Mouse (Mus musculus): ENCODE measurements around the gene Pecr.

Gene Pecr

DNA sequence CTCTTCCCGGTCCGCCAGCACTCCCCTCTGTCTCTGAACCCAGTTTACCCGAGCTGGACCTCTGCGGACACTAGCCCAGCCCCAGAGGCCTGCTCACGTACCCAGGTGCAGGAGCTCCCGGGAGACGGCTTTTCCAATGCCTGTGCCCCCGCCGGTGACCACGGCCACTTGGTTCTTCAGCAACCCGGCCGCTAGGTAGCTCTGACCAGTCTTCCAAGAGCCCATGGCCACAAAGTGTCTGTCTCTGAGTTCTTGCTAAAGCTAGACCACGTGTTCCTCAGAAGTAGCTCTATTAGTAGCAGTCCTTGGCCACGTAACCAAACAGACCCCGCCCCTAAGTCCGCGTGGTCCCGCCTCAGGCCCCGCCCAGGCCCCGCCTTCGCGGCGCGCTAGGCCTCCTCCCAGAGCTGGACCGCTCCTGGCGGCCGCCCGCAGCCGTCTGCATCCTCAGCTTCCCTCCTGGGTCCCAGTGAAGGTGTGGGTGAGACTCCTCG, at the start of gene Pecr, which contains the start of gene Tmem169:
Gene Pecr (minus strand): TSS at position 323 of the 494 bp plus-strand sequence.
Gene Tmem169 (plus strand): TSS at position 378 of the 494 bp plus-strand sequence.
- DNase-seq (ENCODE audit: low read depth), result peak; percentile 86

DNA sequence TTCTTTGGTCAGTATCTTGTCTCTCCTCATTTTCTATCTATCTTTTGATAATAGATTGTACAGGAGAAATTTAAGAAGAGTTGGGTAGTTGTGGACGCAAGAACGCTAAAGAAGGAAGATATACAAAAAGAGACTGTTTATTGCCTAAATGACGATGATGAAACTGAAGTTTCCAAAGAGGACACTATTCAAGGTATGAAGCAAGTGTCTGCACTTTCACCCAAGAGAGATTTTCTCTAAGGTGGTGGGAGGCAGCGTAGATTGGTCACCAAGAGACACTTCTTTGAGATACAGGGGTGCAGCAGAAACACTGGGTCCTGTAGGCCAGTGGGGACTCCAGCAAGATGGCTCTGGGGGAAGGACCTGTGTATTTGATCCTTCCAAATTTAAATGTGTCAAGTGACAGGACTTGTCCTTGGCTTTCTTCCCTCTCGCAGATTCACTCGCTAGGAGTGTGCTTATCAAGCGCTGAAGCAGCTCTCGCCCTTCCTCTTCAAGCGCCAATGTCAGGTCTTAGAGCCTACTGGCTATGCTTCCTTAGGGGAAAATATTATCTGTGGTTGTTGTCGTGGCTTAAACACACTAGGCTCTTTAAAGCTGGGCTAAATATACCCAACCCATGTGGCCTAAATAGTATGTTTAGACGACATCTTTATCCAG, 42.2 kb upstream of the Pecr start:
- no peak for DNase-seq (ENCODE audit: low read depth)

DNA sequence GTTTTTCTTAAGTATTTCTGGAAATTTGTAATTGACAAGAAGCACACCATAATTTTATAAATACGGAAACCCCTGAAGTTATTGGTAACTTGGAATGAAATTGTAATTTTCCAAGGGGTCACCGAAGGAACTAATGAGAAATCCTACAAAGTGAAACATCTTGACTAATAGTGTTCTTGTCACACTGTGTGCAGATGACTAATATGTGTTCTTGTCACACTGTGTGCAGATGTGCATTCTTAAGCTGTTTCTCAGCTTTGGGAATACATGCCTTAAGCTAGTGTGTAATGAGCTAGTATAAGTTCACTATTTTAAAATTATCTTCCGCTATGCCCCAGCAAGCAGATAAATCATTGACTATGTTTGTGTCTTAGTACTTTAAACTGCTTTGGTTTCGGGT, 39.1 kb upstream of the Pecr start:
- DNase-seq (ENCODE audit: low read depth), result no peak

DNA sequence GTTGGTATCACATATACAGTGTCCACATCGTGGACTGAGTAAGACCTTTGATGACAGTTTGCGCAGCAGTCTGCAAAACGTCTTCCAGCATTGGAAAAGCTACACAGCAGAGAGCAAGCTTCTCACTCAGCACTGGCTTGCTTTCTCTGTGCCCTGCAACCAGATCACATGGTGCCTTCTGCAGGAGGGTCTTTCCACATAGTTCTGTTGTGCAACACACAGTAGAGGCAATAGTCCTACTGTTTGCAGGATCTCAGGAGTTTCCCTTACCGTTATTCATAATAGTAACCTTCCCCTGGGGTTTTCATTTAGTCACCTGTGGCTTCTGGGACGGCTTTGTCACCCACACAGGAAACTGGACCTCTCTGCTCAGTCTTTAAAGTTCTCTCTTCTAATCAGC, 36.6 kb upstream of the Pecr start:
- no peak for DNase-seq (ENCODE audit: low read depth)

DNA sequence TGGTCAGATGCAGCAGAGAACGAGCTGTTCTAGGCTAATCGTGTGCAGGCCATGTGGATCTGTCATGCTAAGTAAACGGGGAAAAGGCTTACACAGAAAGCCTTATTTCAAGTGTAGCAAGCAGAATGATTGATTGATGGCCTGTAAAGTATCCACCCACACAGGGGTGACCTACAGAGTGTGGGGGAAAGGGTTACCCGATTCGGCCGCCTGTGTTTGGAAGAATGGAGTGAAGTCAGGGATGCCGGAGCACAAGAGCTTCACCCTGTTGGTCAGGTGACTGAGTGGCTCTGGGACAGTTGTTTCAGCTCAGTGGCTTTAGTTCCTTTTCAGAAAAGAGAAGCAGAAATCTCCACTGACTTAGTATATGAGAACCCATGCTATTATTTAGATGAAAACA, 32.8 kb upstream of the Pecr start:
- no peak for DNase-seq (ENCODE audit: low read depth)

DNA sequence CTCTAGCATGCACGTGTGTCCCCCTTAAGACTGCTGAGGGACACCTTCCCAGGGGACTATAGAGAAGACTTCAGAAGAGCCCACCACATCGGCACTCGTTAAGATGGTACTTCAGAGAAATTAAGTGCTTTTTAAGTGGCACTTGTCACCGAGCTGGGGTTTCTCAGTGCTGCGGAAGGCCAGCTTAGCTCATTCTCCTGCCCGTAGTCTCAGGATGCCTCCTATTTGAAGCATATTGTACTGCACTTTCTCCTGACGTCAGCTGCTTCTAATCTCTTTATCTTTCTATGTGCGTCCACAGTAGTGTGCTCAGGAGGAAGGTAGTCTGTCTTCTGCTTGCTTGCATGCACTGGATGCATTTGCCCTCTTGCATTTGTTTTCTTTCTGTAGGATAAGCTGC, 32.3 kb upstream of the Pecr start:
- DNase-seq (ENCODE audit: low read depth), result no peak

DNA sequence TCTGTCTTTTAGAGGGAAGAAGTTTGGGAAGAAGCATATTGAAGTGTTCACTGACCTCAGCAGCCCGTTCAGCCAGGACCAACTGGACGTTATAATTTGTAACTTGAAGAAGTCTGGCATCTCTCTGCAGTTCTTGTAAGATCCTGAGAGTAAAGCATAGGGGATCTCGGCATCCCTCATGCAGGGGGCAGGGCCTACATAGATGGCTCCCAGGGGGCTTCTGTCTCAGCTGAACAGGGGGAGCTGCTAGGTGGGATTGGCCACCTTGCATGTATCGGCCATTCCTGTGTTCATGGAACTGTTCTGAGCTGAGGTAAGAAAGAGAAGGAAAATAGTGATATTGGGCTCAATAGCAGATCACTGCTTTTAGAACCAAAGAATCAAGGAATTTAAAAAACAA, 31.3 kb upstream of the Pecr start:
- DNase-seq (ENCODE audit: low read depth), result no peak

DNA sequence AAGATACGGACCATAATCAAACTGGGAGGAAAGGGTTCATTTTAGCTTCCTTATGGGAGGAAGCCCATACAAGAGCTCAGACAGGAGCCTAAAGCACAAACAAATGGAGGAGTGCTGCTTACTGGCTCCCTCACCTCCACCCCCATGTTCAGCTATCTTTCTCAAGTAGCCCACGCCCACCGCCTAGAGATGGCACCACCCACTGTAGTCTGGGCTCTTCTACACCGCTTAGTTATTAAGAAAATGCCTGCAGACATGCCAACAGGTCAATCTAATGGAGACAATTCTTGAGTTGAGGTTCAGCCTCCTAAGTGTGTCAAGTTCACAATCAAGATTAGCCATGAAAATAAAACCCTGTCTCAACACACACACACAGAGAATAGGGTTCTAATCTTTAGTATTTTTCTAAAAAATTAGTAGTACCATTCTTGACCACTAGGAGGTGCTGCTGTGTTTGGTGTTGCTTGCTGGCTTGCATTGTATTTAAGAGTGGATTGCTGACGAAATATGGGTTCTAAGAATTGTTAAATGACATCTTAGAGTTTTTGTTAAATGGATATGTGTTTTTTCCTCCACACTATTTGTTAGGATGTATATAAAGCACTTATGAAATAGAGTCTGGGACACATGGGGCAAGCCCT, 29.4 kb upstream of the Pecr start:
- peak; percentile 71 for DNase-seq (ENCODE audit: low read depth)

DNA sequence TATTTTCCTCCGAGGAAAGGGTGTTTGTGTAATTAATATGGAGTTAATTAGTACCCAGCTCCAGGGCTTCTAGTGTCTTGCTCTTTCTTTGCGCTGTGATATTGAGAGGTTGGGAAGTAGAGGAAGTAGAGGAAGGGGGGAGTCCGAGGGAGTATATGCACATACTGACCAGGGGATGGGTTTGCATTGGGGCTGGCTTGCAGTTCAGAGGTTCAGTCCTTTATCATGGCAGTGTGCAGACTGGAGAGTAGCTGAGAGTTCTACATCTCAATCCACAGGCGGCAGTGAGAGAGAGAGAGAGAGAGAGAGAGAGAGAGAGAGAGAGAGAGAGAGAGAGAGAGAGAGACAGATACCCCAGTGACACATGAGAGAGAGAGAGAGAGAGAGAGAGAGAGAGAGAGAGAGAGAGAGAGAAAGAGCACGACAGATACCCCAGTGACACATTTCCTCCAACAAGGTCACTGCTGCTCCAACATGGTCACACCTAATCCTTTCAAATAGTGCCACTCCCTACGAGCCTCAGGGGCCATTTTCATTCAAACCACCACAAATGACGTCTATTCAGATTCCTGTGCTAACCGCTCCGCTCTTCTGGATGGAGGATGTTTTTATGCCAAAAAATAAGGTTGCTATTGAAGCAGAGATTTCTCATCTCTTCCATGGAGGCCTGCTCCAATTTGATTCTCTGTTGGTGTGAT, 28.7 kb upstream of the Pecr start:
- DNase-seq (ENCODE audit: low read depth), result no peak

DNA sequence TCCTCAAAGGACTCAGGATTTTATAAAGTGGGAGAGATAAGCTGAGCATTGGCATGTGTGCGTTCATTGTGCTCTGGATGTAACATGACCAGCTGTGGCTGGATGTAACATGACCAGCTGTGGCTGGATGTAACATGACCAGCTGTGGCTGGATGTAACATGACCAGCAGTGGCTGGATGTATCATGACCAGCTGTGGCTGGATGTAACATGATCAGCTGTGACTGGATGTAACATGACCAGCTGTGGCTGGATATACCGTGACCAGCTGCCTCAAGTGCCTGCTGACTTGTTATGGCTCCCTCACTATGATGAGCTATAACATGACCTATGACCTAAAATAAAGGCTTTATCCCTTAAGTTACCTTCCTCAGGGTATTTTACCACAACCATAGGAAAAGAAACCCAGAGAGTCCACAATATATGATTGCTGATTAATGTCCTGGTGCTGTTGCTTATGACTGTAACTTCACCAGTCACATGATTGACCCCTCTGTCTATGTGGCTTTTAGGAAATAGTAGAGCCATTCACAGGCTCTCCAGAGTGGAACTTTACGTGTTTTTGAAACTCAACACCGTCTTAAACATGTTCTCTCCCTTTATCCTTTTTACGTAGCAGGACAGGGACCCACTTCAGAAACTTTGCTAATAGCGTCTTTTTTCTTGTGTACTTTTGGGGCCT, 25.8 kb upstream of the Pecr start:
- DNase-seq (ENCODE audit: low read depth), result no peak

DNA sequence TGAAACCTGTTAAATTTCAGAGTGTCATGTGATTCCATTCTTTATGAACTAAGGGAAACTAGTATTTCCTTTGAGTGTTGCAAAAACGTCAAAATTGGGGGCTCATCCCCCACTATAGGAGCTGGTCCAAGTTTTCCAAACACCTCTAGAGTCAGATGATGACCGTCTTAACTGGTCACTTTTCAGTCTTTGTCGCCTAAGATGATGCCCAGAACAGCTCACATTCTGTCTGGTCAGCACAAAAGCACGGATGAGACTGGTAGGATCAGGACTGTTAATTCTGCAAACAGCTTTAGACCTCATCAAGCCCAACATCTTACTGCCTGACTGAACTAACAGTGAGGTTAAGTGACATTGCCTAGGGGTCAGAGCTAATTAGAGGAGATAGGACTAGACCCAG, 24.8 kb upstream of the Pecr start:
- DNase-seq (ENCODE audit: low read depth), result no peak

DNA sequence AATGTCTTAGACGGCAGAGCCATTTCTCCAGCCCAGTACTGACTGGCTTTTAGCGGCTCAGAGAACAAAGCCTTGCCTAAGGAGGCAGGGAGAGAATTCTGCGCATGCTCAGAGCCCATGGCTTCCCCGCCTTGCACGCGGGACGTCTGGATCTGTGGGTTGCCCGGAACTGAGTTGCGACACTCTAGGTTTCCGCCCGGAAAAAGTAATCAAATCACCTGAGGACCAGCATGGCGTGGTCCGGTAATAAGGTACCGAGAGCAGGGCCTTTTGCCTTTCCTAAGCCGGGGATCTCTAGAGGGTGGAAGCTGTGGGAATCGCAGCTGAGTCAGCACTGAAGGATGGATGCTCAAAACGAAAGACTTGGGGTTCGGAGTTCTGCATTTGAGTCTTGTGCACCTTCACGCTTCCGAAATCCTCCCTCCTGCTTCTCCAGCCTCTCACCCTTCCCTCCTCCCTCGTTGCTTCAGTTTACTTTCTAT, 23.2 kb upstream of the Pecr start, which contains the start of gene Xrcc5:
Gene Xrcc5 (plus strand): TSS at position 105 of the 482 bp plus-strand sequence.
- peak; percentile 97 for DNase-seq (ENCODE audit: low read depth)

DNA sequence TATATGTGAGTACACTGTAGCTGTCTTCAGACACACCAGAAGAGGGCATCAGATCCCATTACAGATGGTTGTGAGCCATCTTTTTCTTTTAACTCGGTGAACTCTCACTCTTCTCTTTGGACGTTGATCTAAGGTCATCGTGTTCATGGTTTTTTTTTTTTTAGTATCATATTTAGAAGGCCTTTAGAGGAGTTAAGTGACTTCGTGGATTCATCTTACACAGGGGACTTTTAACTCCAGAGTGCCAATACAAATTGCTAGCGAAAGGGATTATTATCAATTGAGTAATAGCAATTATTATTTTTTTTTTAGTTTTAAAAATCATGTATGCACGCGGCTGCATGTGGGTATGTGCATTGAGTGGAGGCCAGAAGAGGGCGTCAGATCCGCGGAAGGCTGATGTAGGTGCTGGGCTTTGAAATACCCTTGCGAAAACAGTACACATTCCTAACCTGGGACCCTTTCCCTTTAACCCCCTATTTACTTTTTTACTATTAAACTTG, 22.6 kb upstream of the Pecr start:
- DNase-seq (ENCODE audit: low read depth), result no peak

DNA sequence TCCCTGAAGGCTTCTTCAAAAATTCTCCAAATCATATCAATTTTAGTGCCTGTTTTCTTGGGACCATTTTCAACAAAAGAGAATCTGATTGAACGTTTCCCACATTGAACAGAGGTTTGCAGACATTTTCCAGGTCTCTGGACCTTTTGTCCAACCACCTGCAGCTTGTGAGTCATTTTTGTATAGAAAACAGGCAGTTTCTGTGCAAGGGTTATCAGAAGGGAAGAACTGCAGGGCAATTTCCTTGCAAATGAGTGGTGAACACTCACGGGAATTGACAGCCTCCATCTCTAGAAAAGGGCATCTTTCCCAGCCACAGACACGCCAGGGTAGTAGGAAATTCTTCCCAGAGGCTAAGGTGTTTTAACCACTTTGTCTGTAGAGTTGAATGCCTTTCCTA, 22.1 kb upstream of the Pecr start:
- no peak for DNase-seq (ENCODE audit: low read depth)

DNA sequence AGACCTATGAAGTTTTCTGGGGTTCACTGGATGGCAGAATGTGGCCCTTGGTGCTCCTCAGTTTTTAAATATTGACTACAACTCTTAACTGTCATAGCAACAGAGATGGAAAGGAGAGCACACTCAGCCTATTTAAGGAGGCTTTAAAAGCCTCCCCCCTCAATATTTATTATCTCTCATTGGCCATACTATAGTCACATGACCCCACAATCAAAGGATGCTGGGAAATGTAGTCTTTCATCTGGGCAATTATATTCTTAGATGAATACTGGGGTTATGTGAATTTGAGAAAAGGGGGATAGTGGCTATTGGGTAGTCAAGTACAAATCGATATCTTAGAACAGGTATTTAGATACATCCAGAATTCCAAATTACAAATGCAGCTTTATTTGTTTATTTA, 17.7 kb upstream of the Pecr start:
- no peak for DNase-seq (ENCODE audit: low read depth)

DNA sequence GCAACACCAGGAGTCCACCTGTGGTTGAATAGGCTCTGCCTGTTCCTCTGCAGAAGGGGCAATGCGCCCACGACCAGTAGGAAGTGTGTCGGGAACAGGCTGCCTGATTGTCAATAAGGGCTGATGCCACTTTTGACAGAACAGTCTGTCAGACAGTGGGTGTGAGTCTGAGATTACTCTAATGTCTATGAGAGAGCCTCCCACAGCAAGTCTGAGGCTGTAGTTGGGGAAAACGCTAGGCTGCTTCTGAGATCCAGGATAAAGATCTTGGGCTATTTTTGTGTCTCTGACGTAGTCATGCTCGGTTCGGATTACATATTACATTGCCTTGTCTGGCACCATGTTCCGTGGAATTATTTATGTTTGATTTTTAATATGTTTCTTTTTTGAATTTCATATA, 11.6 kb upstream of the Pecr start:
- no peak for DNase-seq (ENCODE audit: low read depth)

DNA sequence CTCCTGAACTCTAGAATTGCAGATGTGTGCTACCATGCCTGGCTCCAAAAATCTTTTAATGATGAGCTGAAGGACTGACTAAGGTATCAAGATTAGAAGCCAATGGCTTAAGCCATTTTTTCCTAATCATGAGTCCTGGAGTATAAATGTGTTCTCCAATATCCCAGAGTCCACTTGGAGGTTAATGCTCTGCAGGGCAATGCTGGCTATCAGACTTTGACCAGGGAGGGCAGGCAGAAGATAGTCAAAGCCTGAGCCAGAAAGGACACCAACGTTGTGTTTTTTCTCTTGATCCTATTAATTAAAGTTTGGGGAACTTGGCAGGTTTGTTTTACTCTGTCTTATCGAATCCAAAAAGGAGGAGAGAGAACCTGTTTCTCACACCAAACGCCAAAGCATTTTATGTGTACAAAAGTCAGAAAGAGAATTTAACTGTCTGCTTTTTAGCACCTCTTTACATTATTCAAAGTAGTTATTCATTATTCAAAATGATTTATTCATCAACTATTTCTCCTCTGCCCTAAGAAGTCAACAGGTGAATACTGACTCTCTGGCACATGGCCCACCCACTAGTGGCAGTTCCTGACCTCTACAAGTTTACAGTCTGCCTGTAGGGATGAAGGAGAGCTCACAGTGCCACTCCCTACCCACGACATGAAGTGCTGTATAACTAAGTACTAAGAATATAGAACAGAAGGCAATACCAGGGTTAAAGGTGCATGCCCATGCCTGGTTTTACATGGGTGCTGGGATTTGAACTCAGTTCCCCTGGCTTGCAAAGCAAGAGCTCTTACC, 10.0 kb upstream of the Pecr start:
- no peak for DNase-seq (ENCODE audit: low read depth)

DNA sequence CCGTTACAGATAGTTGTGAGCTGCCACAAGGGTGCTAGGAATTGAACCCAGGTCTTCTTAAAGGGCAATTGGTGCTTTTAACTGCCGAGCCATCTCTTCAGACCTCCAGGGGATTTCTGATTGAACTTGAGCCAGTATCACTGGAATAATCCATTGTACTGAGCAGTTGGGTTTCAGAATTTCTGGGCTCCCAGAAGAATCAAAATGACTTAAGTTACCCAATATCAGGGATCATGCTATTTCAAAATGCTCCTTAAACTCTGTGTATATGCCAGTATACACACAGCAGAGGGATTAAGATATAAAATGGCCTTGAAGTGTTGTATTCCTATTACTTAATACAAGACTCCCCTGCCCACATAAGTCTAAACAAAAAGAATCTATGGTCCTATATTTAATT, 7.8 kb upstream of the Pecr start:
- DNase-seq (ENCODE audit: low read depth), result no peak

DNA sequence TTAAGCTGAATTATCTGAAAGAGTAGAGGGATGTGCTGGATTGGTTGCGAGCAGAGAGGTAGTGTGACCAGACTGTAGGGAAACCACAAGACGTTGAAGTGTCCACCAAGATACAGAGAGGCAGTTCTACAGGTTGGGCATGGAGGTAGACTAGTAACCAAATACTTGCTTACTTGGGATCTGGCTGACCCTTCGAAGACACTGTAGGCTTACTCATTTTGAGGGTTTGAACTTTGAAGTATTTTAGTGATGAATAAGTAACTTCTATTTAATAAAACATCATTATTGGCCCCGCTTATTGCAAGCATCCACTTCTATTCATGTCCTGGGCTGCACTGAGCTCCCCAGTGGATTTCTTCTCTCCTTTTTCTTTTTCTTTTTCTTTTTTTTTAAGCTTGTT, 7.3 kb upstream of the Pecr start:
- DNase-seq (ENCODE audit: low read depth), result no peak

DNA sequence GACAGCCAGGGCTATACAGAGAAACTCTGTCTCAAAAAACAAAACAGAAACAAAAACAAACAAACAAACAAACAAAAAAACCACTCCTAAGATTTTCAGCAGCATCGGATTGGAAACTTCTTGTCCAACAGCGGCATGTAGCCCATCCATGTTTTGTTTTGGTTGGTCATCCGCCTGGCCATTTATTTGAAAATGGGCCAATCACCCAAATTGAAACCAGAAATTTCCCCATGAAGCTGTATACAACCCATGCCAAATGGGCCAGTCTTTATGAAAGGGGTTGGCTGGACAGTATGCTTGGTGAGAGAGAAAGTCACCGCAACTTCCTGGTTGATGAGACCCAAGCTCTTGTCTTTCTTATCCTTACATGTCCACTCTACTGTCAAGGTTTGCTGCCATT, 6.8 kb upstream of the Pecr start:
- no peak for DNase-seq (ENCODE audit: low read depth)

DNA sequence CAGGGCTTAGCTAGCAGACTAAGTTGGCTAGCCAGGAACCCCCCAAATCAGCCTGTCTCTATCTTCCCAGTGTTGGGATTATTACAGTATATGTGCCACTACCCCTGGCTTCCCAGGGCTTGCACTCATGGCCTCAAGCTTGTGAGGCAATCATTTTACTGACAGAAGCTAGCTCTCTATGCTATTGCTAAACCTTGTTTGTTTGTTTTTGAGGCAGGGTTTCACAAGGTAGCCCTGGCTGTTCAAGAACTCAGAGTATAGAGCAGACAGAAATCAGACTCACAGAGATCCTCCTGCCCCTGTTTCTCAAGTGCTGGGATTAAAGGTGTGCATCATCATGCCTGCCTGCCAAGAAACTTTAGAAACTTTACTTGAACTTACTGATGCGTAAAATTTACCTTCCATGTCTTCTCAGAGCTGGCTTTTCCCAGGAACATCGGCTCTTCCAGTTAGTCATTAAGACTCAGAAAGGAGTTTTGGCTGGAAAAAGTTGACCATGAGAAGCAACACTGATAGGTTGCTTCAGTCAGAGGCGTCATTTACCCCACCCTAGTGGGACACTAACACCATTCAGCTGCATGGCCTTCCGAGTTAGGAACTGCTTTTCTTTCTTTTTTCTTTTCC, 4.5 kb upstream of the Pecr start:
- no peak for DNase-seq (ENCODE audit: low read depth)
